Mouse (Mus musculus): Measurements from ENCODE around the gene Tmem11.
A peak's percentile ranks its signal among the peaks of the same experiment; 100 is the strongest.

DNA sequence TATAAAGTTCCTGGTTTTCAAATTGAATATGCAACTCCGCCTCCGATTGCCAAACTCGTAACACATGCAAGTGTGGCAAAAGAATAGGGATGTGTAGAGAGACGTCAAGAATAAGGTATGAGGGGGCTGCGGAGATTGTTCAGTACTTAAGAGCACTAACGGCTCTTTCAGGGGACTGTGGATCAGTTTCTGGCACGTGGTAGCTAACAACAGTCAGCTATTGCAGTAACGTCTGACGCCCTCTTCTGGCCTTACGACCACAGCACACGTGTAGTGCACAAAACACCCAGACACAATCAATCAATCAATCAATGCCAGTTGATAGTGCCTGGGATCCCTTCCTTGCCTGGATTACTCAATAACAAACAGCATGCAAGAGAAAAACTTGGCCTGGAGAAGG, 351 bp upstream of the Tmem11 start:
- TF ChIP-seq CTCF (IDR thresholded peaks at IDR 0.05; ENCODE audit: borderline replicate concordance, insufficient read depth, low read length) (peak; percentile 91; the same call in 1 of the 2 replicates), POLR2A (IDR thresholded peaks at IDR 0.05; ENCODE audit: low read depth, low read length) (peak; percentile 44)

All from embryonic fibroblast, embryonic 13.5 days (primary cell).